Mouse (Mus musculus): ENCODE results near the gene Actr2.

- TF ChIP-seq CTCF (IDR thresholded peaks at IDR 0.05; ENCODE audit: borderline replicate concordance, insufficient read depth, low read length) (no peak), POLR2A (IDR thresholded peaks at IDR 0.05; ENCODE audit: low read depth, low read length) (no peak)
Measured at GRCm38 (mm10) chr11:20022911-20023482, 89.7 kb downstream of the Actr2 start.
